Mouse (Mus musculus): Measurements from ENCODE around the gene Ccl17. TPM values are rescaled to one million over a fixed set of nuclear protein-coding genes. Genes with fewer than 3 reads are reported as not detected.

Ccl17 gene
- not detected for polyA plus RNA-seq (2015; fragmentation: Illumina TruSeq; extraction: RNeasy Lipid Tissue Mini Kit (QIAGEN cat#74804); ENCODE audit: insufficient read depth, low read depth, low replicate concordance)

GRCm38 (mm10) chr8:94810153-94810552 lies at the start of gene Ccl17:
Ccl17 (plus strand) TSS chr8:94810453.

DNA sequence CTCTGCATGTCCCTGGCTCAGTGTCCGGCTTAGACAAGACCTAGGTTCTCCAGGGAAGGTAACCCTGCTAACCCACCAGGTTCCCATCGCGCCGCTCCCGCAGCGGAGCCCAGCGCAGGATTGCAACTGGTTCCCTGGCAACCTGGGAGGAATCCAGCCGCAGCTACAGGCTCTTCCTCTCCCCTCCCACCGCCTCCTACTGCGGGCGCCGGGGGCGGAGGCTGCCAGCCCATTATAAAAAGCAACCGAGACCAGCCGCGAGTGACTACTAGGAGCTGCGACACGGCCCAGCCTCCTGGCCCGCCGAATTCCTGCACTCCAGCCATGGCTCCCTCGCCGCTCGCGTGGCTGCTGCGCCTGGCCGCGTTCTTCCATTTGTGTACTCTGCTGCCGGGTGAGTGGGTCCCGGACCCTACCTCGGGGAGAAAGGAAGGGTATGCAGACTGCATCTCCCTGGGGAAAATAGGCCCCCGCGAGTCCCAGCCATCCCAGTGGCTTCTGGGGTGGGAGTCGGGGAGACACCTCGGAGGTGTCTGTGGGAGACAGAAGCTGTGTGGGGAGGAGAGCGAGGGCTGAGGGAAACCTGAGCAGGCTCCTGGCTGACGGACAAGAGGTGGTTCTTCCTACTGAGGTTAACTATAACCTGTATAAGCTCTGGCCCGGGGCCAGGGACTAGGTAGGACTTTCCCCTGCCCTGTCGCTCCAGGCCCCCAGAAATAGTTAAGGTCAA lies 38.1 kb upstream of the Ccl17 start, which contains the start of gene Cx3cl1:
Cx3cl1 (plus strand) TSS at position 69 of the 730 bp plus-strand sequence.

GRCm38 (mm10) chr8:94837662-94838574 lies 27.7 kb downstream of the Ccl17 start, which contains the start of the genes Coq9 and Ciapin1:
Coq9 (plus strand) TSS chr8:94838321.
Ciapin1 (minus strand) TSS chr8:94838358.

GRCm38 (mm10) chr8:94857346-94858173 lies 47.3 kb downstream of the Ccl17 start, which contains the start of gene Polr2c:
Polr2c (plus strand) TSS chr8:94857450.

Other genes with a start within 250 kb of the Ccl17 start
- 4.0 TPM for gene Rspry1, start 208.5 kb upstream of the Ccl17 start, polyA plus RNA-seq (2015; fragmentation: Illumina TruSeq; extraction: RNeasy Lipid Tissue Mini Kit (QIAGEN cat#74804); ENCODE audit: insufficient read depth, low read depth, low replicate concordance)
- 6.3 TPM for gene Fam192a, start 208.5 kb upstream of the Ccl17 start, polyA plus RNA-seq (2015; fragmentation: Illumina TruSeq; extraction: RNeasy Lipid Tissue Mini Kit (QIAGEN cat#74804); ENCODE audit: insufficient read depth, low read depth, low replicate concordance)
- gene Arl2bp, start 143.9 kb upstream of the Ccl17 start, polyA plus RNA-seq (2015; fragmentation: Illumina TruSeq; extraction: RNeasy Lipid Tissue Mini Kit (QIAGEN cat#74804); ENCODE audit: insufficient read depth, low read depth, low replicate concordance), result 18.1 TPM
- not detected for gene Pllp, start 114.2 kb upstream of the Ccl17 start, polyA plus RNA-seq (2015; fragmentation: Illumina TruSeq; extraction: RNeasy Lipid Tissue Mini Kit (QIAGEN cat#74804); ENCODE audit: insufficient read depth, low read depth, low replicate concordance)
- gene Ccl22, start 64.9 kb upstream of the Ccl17 start, polyA plus RNA-seq (2015; fragmentation: Illumina TruSeq; extraction: RNeasy Lipid Tissue Mini Kit (QIAGEN cat#74804); ENCODE audit: insufficient read depth, low read depth, low replicate concordance), result not detected
- gene Cx3cl1, start 38.4 kb upstream of the Ccl17 start, polyA plus RNA-seq (2015; fragmentation: Illumina TruSeq; extraction: RNeasy Lipid Tissue Mini Kit (QIAGEN cat#74804); ENCODE audit: insufficient read depth, low read depth, low replicate concordance), result 5.9 TPM
- 24.9 TPM for gene Coq9, start 27.9 kb downstream of the Ccl17 start, polyA plus RNA-seq (2015; fragmentation: Illumina TruSeq; extraction: RNeasy Lipid Tissue Mini Kit (QIAGEN cat#74804); ENCODE audit: insufficient read depth, low read depth, low replicate concordance)
- gene Ciapin1, start 27.9 kb downstream of the Ccl17 start, polyA plus RNA-seq (2015; fragmentation: Illumina TruSeq; extraction: RNeasy Lipid Tissue Mini Kit (QIAGEN cat#74804); ENCODE audit: insufficient read depth, low read depth, low replicate concordance), result 8.0 TPM
- 12.7 TPM for gene Polr2c, start 47.0 kb downstream of the Ccl17 start, polyA plus RNA-seq (2015; fragmentation: Illumina TruSeq; extraction: RNeasy Lipid Tissue Mini Kit (QIAGEN cat#74804); ENCODE audit: insufficient read depth, low read depth, low replicate concordance)
- 6.9 TPM for gene Dok4, start 65.9 kb downstream of the Ccl17 start, polyA plus RNA-seq (2015; fragmentation: Illumina TruSeq; extraction: RNeasy Lipid Tissue Mini Kit (QIAGEN cat#74804); ENCODE audit: insufficient read depth, low read depth, low replicate concordance)
- 2.3 TPM for gene Ccdc102a, start 107.6 kb downstream of the Ccl17 start, polyA plus RNA-seq (2015; fragmentation: Illumina TruSeq; extraction: RNeasy Lipid Tissue Mini Kit (QIAGEN cat#74804); ENCODE audit: insufficient read depth, low read depth, low replicate concordance)
- 0.39 TPM for gene Adgrg5, start 113.2 kb downstream of the Ccl17 start, polyA plus RNA-seq (2015; fragmentation: Illumina TruSeq; extraction: RNeasy Lipid Tissue Mini Kit (QIAGEN cat#74804); ENCODE audit: insufficient read depth, low read depth, low replicate concordance)
- 21.1 TPM for gene Adgrg1, start 164.3 kb downstream of the Ccl17 start, polyA plus RNA-seq (2015; fragmentation: Illumina TruSeq; extraction: RNeasy Lipid Tissue Mini Kit (QIAGEN cat#74804); ENCODE audit: insufficient read depth, low read depth, low replicate concordance)
- 3.5 TPM for gene Adgrg3, start 207.2 kb downstream of the Ccl17 start, polyA plus RNA-seq (2015; fragmentation: Illumina TruSeq; extraction: RNeasy Lipid Tissue Mini Kit (QIAGEN cat#74804); ENCODE audit: insufficient read depth, low read depth, low replicate concordance)
- not detected for gene Drc7, start 244.7 kb downstream of the Ccl17 start, polyA plus RNA-seq (2015; fragmentation: Illumina TruSeq; extraction: RNeasy Lipid Tissue Mini Kit (QIAGEN cat#74804); ENCODE audit: insufficient read depth, low read depth, low replicate concordance)